Mouse (Mus musculus): Measurements from ENCODE around the gene Unk.
A peak's percentile ranks its signal among the peaks of the same experiment; 100 is the strongest.
"Not testable (repeated sequence)": the region's sequence is repeated elsewhere in the genome, so short reads cannot be mapped to it uniquely, and the experiment has no call there.

Gene Unk

DNA sequence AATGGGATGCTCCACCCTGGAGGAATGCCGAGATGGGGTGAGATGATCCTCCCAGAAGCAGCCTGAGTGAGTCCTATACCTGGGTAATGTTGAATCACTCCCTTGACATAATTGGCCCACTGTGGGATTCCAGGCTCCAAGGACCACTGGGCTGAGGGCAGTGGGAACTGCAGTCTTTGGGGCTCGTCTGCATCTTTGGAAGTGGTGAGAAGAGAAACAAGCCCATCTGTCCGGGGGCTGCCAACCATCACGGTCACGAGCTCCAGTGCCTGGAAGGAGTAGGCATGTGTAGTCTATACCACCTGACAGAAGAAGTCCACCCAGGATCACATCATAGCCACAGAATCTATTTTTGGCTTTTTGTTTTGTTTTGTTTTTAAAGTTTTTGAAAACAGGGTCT lies 19.2 kb upstream of the Unk start:
- DNase-seq, result no peak

DNA sequence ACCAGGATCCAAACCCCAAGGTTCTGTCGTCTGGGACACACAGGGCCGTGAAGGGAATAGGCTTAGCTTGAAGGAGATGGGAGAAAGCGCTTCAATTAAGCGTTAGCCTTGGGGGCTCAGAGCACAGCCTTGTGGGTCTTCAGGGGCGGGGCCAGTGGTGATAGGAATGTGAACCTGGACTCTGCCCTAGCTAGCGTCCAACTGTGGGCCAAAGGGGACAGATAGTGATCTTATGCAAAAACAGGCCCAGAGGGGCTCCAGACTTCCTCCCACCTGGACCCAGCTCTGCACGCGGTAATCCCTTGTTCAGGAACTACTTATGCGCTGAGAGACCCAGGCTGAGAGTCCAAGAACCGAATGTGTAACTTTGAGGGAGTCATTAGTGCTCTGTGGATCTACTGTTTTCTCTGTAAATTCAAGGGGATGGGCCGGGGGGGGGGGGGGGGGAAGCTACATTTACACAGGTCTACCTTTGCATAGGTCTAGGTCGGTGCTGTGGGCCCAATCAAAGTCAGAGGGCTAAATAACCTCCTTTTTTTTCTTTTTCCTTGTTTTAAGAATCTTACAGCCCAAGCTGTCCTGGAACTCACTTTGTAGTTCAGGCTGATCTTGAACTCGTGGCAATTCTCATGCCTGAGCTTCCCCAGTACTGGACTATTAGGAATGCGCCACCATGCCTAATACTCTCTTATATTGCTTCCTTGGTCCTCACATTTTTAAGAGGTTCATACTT lies 18.4 kb upstream of the Unk start:
- DNase-seq, result no peak

DNA sequence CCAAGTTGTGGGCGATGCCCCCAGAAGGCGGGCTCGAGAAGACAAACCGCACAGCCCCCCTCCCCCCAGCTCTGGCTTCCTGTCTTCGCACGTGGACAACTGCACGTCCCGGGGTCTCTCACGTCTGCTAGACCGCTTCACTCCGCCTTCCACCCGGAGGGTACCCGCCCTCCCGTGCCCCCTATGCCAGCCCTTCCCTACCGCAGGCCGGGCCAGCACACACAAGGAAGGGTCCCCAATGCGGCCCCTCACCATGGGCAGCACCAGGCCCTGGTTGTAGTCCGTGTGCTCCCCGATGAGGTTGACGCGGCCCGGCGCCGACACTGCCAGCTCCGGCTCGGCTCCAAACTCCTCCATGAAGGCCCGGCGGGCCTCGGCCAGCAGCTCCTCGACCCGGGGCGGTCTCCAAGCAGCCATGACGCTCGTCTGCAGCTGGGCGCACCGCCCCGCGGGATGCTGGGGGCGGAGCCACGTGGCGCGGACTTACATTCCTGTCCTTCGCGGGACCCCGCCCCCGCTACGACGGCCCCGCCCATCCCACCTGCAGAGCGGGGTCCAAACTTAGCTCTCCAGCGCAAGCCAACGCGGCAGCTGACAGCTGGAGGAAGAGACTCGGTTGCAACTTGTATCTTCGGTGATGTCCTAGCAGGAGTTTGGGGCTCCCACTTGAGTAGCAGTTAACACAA lies 17.7 kb upstream of the Unk start, which contains the start of gene Galk1:
Gene Galk1 (minus strand): TSS at position 458 of the 686 bp plus-strand sequence.
- DNase-seq, result peak; percentile 82

DNA sequence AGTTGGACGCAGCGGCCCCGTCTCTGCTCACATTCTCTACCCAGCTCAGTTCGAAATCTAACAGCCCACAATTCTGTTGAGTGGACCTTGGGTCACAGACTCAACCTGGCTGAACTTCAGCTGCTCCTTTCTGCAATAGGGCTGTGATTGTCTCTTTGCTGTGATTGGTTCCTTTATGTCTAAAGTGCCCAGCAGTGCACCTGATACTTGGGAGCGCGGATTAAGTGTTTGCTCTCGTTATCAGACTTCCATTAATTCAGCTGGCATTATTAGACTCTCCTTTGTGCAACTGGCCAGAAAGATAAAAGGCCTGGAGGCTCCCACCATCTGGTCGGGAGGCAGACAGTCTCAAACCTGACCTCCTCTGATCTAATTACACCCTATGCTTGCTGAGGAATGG lies 15.3 kb upstream of the Unk start:
- no peak for DNase-seq

DNA sequence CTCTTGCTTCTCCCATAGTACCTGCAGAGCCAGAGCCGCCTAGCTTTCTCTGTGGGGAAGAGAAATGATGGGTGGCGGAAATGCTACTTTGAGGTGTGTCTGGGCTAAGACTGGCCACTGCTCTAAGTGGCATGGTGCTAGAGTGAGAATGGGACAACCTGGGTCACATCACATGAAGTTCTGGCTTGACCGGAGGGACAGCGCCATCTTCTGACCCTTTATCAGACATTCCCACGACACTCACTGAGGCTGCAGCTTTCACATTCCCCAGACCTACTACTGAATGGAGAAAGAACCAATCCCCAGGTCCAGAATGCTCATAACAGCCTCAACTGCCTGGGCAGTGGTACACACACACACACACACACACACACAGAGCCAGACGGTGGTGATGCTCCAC lies 12.0 kb upstream of the Unk start:
- DNase-seq, result peak; percentile 67

DNA sequence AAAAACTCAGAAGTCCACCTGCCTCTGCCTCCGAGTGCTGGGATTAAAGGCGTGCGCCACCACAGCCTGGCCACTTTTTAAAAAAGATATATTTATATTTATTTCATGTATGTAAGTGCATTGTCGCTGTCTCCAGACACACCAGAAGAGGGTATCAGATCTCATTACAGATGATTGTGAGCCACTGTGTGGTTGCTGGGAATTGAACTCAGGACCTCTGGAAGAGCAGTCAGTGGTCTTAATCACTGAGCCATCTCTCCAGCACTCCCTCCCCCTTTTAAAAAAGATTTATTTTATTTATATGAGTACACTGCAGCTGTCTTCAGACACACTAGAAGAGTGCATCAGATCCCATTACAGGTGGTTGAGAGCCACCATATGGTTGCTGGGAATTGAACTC lies 11.3 kb upstream of the Unk start:
- not testable (repeated sequence) for DNase-seq

DNA sequence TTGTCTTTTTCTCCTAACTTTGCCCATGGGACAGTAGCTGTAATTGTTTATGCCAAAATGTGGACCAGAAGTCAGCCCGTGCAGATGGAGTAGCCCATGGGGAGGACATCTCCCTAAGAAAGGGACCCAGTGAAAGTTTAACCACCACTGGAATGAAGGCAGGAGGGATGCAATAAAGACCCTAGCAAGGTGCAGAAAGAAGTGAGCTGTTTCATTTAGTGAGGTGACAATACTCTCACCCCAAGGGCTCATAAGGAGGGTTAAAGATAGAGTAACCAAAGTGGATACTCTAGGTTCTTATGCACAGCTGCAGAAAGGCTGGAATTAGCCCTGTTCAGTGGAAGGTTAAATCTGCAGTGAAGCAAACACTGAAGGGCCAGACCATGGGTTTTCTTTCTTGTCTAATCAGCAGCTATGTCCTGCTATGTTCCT lies 10.7 kb upstream of the Unk start:
- DNase-seq, result no peak

DNA sequence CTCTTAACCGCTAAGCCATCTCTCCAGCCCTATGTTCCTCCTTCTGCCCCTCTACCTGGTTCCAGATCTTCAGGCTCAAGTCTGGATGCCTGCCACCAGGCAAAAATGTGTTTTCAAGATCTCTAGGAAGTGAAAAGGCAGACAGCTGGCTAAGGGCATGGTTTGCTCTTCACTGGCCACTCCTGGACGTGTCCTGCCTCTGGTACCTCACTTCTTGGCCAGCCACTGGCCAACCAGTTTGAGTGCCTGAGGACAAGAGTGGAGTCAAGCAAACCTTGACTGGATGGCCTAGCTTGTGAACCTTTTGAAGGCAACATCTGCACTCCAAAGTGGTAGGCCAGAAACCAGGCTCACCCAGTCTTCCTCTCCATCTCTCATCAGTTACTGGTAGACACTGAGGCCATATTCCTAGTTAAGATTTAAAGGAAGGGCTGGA lies 10.1 kb upstream of the Unk start:
- DNase-seq, result peak; percentile 55

DNA sequence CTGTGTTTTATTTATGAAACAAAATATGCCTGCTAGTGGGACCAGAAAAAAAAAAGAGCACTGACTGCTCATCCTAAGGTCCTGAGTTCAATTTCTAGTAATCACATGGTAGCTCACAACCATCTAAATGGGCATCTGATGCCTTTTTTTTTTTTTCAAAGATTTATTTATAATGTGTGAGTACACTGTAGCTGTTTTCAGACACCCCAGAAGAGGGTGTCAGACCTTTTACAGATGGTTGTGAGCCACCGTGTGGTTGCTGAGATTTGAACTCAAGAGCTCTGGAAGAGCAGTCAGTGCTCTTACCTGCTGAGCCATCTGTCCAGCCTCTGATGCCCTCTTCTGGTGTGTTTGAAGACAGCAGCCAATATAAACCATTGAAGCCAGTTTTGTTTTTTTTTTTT lies 9.6 kb upstream of the Unk start:
- no peak for DNase-seq

DNA sequence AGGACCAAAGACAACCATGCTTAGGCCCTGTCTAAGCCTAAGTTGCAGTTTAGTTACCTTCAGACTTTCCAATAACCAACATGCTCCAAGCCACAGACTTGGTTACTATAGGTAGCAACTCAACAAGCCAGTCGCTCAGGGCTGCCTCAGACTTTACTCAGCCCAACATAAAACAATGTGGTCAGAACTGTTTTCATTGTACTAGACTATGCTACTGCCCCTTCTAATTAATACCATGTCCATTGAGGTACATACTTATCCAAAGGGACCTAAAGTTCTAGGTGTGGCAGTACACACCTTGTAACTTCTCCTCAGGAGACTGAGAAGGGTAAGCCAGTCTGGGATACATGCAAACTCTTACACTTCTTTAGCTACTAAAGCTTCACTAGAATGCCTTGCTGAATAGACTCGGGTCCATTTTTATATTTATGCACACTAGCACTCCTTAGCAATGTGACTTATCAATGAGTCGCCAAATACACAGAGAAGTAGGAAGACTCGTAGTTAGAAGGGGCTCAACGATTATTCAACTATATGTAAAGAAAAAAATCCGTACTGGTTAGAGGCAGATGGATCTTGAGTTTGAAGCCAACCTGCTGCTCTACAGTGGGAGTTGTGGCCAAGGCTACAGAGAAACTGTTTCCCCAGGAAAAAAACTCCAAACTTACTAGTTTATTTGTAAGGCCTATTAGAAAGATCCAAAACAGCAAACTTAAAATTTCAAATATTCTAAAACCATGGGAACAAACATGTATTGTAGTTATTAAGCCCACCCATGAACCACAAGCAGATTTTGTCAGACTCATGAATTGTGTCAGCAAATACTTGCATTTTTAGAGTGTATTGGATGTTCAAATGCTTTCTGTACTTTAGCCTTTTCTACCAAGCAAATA lies 8.5 kb upstream of the Unk start:
- no peak for DNase-seq

DNA sequence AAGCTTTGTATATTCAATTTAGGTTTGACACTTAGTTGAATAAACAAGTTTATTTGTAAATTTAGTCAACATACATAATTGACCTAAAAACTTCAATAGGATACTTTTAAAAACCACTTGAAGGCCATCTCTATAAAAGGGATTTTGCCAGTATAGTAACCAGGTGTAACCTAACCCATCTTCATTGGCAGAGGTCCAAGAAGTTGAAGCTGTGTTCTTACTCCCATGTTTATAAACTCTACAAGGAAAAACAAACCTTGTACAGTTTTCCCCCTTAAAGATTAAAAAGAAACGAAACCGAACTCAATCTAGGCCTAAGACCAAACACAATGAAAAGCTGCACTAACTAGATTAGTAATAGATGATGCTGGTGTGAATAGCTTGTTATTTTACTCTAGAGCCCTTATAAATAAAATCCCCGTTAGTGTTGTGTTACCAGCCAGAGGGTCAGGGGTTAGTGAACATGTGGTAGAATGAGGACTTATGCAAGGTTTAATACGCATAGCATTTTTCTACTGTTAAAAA lies 7.8 kb upstream of the Unk start:
- no peak for DNase-seq

DNA sequence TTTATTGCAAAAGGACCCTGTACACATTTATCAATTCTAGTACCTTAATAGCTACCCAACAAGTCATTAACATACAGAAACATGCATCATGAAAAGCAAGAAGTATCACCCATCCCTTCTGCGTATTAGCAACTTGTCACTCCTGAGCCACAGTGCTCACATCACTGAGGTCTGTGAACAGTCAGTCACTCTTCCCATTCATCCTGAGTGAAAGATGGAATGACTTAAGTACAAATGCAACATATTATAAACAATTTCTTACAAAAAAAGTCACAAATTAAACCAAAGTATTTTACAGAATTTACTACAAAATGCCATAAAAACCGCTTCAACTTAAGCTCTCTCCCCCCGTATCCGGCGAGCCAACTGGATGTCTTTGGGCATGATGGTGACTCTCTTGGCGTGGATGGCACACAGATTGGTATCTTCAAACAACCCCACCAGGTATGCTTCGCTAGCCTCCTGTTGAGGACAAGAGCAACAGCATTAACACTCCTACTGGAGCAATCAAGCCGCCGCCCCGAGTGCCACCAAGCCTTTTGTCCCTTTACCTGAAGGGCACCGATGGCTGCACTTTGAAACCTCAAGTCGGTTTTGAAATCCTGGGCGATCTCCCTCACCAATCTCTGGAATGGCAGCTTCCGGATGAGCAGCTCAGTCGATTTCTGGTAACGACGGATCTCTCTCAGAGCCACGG lies 6.9 kb upstream of the Unk start:
- not testable (repeated sequence) for DNase-seq

DNA sequence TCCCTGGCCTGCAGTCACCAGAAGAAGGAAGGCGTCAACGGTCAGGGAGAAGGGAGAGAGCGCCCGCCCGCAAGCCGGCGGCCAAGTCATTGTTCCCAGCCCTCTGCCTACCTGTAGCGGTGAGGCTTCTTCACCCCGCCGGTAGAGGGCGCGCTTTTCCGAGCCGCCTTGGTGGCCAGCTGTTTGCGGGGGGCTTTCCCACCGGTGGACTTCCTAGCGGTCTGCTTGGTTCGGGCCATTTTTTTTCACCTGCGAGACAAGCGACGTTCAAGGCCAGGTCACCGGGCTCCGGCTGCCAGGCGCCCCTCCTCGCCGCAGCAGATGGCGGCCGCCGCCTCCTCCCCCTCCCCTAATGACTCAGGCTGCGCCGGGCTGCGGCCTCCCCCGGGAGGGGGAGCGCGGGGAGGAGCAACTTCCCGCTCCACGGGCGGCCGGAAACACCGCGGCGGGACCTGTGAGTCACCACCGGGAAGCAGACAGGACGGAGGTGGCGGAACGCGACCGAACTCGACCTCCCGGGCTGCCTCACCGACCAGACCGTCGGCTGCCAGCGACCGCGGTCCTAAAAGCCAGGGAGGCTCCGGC lies 6.3 kb upstream of the Unk start:
- DNase-seq, result peak; percentile 91

DNA sequence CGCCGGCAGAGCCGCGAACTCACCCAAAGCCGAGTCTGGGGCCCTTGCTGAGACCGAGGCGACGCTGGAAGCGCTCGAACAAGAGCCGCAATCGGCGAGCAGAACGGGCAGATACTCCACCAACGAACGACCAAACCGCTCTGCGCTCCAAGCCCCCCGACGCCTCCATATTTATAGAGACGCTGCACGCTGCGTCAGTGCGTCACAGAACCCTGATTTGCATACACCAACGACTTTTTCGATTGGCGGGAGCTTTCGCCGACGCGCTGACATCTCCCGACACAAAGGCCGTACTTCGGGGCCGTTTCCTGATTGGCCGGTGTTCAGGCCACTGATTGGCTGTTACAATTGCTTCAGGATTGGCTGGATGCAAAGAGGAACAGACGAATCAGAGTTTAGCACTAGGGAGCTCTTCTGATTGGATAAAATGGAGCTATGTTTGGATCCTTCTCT lies 5.7 kb upstream of the Unk start:
- DNase-seq, result peak; percentile 99

DNA sequence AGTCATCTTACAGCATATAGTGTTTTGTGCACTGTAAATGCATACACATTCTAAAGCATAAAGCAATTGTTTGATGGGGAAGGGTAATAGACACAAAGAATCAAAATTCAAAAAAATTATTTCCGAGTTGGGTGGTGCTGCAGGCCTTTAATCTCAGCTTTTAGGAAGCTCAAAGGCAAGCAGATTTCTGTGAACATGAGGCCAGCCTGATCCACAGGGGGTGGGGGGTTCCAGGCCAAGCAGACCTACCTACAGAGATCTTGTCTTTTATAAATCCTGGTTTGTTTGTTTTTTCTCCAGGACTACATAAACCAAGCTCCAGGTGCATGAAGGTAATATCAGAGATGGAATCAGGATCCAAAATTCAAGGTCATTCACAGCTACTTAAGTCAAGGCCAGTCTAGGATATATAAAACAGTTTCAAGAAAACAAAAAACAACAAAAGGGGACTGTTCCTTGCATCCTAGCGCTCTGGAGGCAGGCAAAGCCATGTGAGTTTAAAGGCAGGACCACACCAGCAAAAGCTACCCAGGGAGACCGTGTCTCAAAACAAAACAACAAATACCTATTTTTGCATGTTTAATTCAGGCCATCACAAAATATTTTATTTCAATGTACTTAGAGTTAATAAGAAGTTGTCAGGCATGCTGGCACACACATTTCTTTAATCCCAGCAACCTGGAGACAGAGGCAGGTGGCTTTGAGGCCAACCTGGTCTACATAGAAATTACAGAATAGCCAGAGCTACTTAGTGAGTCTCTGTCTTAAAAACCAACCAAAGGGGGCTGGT lies 4.9 kb upstream of the Unk start:
- peak; percentile 62 for DNase-seq

DNA sequence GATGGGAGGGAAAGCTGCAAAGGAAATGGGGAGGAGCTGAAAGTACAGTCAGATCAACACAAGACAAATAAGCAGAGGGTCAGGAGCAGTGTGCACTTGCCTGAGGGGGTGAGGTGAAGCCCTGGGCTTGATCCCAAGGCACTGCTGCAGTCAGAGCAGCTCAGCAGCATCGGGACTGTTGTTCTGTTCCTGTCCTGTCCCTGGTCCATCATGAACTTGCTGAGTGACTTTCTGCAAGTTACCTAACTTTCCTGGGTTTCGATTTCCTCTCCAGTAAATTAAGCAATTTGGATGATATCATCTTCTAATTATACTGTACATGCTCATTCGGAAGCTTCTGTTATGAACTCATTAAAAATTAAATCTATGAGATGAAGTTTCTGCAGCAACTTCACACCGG lies 2.4 kb upstream of the Unk start, which contains the start of gene H3f3b:
Gene H3f3b (minus strand): TSS at position 207 of the 400 bp plus-strand sequence.
- DNase-seq, result no peak

DNA sequence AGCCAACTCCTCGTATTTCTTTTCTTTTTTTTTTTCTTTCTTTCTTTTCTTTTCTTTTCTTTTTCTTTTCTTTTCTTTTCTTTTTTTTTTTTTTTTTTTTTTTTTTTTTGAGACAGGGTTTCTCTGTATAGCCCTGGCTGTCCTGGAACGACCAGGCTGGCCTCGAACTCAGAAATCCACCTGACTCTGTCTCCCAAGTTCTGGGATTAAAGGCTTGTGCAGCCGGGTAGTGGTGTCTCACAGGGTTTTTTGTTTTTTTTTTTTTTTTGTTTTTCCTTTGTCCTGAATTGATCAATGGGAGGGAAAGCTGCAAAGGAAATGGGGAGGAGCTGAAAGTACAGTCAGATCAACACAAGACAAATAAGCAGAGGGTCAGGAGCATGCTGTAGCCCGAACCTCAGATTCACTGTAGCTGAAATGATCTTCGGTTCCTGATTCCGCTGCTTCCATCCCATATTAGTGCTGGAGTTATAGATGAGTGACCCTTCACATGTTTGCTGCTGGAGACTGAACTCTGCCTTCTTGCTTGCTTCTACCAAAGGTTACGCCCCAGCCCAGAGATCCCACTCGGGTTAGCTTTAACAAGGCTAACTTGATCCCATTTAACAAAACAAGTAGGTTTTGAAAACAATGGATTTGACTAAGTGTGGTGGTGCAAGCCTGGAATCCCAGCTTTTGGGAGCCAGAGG lies 1.8 kb upstream of the Unk start:
- peak; percentile 51 for DNase-seq

DNA sequence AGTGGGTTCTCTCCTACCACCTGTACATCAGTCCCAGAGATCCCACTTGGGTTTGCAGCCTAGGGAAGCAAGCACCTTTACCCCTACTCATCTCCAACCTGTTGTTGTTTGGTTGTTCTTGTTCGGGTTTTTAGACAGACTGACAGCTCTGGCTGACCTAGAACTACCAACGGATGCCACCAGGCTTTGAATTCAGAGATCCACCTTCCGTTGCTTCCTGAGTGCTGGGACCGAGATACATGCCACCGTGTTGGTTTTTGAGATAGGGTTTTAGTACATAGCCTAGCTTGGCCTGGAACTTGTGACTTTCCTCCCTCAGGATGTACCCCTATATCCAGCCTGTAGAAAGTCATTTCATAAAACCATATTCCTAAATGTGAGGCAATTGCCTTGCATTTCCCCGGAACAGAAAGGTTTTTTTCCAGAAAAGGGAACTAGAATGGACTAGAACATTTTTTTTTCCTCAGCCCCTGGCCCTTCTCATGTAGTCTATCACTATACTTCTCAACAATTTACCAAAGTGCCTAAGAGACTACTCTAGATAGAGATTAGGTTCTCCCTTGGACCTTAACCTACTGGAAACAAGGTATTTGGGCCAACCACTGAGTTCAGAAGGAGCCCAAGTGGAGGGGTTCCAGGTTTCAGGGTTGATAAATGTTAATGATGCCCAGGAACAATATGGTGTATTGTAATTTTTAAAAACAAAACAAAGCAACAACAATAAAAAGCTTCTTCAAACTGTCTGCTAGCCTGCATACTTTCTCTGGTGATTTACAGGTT lies 846 bp upstream of the Unk start:
- peak; percentile 61 for DNase-seq
